Mouse (Mus musculus): Measurements from ENCODE around the gene 4930455H04Rik. TPM values are rescaled to one million over a fixed set of nuclear protein-coding genes. Genes with fewer than 3 reads are reported as not detected.
A peak's percentile ranks its signal among the peaks of the same experiment; 100 is the strongest.

Gene 4930455H04Rik
- polyA plus RNA-seq, 1 experiment from 2014 or later = 0.11 TPM

DNA sequence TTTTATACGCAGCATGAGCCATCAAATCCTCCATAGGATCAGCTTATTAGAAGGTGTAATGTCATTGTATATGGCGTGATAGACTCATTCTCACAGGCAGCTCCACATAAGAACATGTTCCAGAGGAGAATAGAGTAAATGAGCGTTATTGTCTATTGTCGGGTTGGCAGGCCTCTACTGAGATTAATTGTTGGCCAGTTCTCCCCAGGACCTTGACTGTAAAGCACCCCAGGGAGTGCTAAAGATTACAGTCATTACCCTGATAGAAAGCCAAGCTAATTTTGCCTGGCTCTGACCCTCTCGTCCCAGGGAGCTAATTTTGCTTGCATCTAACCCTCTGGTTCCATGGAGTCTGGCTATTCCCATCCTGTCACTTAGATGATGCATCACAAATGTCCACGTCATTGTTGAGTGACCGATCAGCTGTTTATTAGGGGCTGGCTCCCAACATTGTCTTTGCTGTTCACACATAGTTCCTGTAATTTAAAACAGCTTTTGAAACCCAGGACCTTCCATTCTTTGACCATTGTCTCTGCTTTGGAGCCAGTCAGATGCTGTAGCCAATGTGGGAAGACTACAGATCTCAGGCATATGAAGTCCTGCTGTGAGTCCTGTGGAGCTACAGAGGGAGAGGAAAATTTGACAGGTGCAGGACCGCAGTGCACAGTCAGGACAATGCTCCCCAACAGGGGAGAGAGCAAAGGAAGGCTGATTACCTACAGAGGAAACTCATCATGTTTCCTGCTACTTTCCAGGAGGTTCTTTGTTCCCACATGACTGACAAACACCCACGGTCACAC is 33.8 kb downstream of the 4930455H04Rik start:
- Histone ChIP-seq H3K36me3 (ENCODE audit: control insufficient read depth, insufficient read depth, low read length) (no peaks in the 10 kb centered on the region), H3K27me3 (ENCODE audit: control insufficient read depth, insufficient read depth, low read length) (no peaks in the 10 kb centered on the region), H3K9ac (ENCODE audit: low read length) (no peak overlapping the region), H3K4me3 (ENCODE audit: low read depth, low read length) (no peak overlapping the region), H3K27ac (replicated peaks; ENCODE audit: low read depth, low read length) (no peak overlapping the region), H3K4me1 (ENCODE audit: control insufficient read depth, insufficient read depth, low read length) (no peaks in the 10 kb centered on the region), H3K4me2 (ENCODE audit: low read depth, severe bottlenecking) (no peak overlapping the region), H3K9me3 (ENCODE audit: control insufficient read depth, low read length) (no peaks in the 10 kb centered on the region)
- ATAC-seq (ENCODE audit: insufficient number of reproducible peaks, low FRiP score, low TSS enrichment, low read depth) (peak; percentile 65; the same call in 1 of the 2 replicates), DNase-seq (ENCODE audit: low spot score) (no peak)
- WGBS = 57% methylated on average over 9 of the region's 9 CpGs

DNA sequence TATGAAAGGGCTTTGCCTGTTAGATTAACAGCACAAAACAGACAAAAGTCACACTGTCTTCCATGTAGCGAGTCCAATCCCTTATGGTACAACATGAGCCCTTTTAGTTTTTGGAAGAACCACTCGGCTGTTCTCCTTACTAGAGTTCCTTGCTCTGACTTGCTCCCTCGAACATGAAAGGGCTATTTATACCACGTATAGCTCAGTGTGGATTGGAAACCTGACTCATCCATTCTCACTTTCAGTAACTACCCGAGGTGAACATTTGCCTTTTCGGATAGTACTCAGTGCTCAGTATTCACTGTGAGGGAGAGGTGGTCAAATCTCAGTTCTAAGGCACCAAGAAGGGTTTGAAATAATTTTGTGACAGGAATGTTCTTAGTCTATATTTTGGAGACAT is 35.3 kb downstream of the 4930455H04Rik start:
- no peak overlapping the region for H3K4me2 ChIP-seq (ENCODE audit: low read depth, severe bottlenecking)
- no peak overlapping the region for H3K4me3 ChIP-seq (ENCODE audit: low read depth, low read length)
- DNase-seq (ENCODE audit: low spot score) (no peak), ATAC-seq (ENCODE audit: insufficient number of reproducible peaks, low FRiP score, low TSS enrichment, low read depth) (no peak)
- H3K27me3 ChIP-seq (ENCODE audit: control insufficient read depth, insufficient read depth, low read length) = no peaks in the 10 kb centered on the region
- no peak overlapping the region for H3K27ac ChIP-seq (replicated peaks; ENCODE audit: low read depth, low read length)
- no peaks in the 10 kb centered on the region for H3K9me3 ChIP-seq (ENCODE audit: control insufficient read depth, low read length)
- no peak overlapping the region for H3K9ac ChIP-seq (ENCODE audit: low read length)
- no peaks in the 10 kb centered on the region for H3K36me3 ChIP-seq (ENCODE audit: control insufficient read depth, insufficient read depth, low read length)
- no peaks in the 10 kb centered on the region for H3K4me1 ChIP-seq (ENCODE audit: control insufficient read depth, insufficient read depth, low read length)
- WGBS = 79% methylated on average over 6 of the region's 6 CpGs

DNA sequence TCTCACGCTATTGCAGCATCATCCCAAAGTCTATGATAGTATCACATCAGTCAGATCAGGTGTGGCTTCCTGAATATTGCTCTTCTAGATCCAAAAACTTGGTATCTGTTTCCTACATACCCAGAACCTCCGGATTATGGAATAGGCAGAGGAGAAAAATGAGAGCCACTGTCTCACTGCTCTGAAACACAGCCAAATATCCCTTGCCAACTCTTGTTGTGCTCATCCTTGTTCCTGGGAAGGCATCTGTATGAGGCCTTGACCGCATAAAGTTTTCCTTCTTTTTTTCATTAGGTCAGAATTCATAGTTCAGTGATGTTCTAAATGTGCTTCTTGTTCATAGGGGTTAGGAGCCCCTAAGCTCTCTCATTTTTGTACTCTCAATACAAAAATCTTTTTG is 38.6 kb downstream of the 4930455H04Rik start:
- H3K36me3 ChIP-seq (ENCODE audit: control insufficient read depth, insufficient read depth, low read length) = no peaks in the 10 kb centered on the region
- no peak overlapping the region for H3K9ac ChIP-seq (ENCODE audit: low read length)
- H3K27me3 ChIP-seq (ENCODE audit: control insufficient read depth, insufficient read depth, low read length) = no peaks in the 10 kb centered on the region
- no peaks in the 10 kb centered on the region for H3K4me1 ChIP-seq (ENCODE audit: control insufficient read depth, insufficient read depth, low read length)
- no peak for ATAC-seq (ENCODE audit: insufficient number of reproducible peaks, low FRiP score, low TSS enrichment, low read depth)
- no peaks in the 10 kb centered on the region for H3K9me3 ChIP-seq (ENCODE audit: control insufficient read depth, low read length)
- 83% methylated on average over 3 of the region's 3 CpGs for WGBS
- no peak overlapping the region for H3K4me2 ChIP-seq (ENCODE audit: low read depth, severe bottlenecking)
- no peak overlapping the region for H3K27ac ChIP-seq (replicated peaks; ENCODE audit: low read depth, low read length)
- DNase-seq (ENCODE audit: low spot score) = no peak
- H3K4me3 ChIP-seq (ENCODE audit: low read depth, low read length) = no peak overlapping the region

DNA sequence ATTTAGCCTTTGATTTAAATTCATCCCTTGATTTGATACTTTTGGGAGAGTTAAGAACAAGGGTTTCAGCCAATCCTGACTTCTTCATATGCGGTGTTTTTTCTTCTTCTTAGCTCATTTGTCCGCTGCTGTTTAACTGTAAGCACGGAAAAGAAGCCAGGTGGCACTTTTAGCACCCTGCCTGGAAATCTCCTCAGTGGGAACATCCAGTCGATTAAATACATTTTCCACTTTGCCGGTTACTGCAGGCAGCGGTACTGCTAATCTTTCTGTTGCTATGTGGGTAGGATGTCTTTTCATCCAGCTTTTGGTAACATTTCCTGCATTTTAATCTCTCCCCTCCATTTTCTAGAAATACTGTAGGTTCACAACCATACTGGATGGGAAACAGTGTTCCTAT is 39.3 kb downstream of the 4930455H04Rik start:
- no peak overlapping the region for H3K27ac ChIP-seq (replicated peaks; ENCODE audit: low read depth, low read length)

DNA sequence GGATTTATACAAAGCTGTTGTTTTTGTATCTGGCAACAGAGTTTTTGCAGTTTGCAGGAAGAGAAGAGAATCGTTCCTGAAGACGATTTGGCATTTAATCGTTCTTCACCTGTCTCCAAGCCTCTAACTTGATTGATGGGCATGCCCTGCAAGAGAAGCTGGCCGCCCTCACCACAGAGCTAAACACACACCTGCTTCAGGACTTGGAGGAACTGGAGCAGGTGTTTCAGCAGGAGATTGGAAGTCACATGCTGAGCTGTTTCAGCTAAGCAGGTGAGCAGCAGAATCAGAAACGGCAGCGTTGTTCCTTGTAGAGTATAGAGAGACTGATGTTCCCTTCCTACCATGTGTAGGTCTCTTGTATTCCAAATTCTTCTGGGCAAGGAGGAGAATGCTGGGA is 42.1 kb downstream of the 4930455H04Rik start:
- DNase-seq (ENCODE audit: low spot score) = no peak
- 75% methylated on average over 6 of the region's 6 CpGs for WGBS

More for the DNA sequence above, 39.3 kb downstream of the 4930455H04Rik start:
- Histone ChIP-seq H3K27me3 (ENCODE audit: control insufficient read depth, insufficient read depth, low read length) (no peaks in the 10 kb centered on the region), H3K4me3 (ENCODE audit: low read depth, low read length) (no peak overlapping the region), H3K9ac (ENCODE audit: low read length) (no peak overlapping the region), H3K4me2 (ENCODE audit: low read depth, severe bottlenecking) (no peak overlapping the region), H3K36me3 (ENCODE audit: control insufficient read depth, insufficient read depth, low read length) (no peaks in the 10 kb centered on the region), H3K4me1 (ENCODE audit: control insufficient read depth, insufficient read depth, low read length) (no peaks in the 10 kb centered on the region), H3K9me3 (ENCODE audit: control insufficient read depth, low read length) (no peaks in the 10 kb centered on the region)
- DNase-seq (ENCODE audit: low spot score) (no peak), ATAC-seq (ENCODE audit: insufficient number of reproducible peaks, low FRiP score, low TSS enrichment, low read depth) (no peak)
- 80% methylated on average over 6 of the region's 6 CpGs for WGBS

DNA sequence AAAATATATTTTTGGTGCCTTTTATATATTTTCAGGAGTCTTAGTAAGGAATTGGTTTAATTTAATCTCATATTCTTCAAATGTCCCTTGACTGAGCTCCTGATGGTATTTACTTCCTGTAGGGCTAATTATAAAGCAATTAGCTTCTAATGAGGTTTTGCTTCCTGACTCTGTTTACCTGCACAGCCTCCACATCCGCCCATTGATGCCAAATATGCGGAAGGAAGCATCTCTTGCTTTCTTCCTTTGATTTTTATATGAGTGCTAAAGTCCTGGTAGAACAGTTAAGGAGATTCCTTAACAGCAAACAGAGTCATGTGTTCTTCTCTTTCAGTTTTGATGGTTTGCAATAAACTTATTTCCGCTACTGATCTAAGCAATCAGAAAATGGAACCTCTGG is 52.3 kb downstream of the 4930455H04Rik start:
- no peak overlapping the region for H3K9ac ChIP-seq (ENCODE audit: low read length)
- WGBS = 91% methylated on average over 3 of the region's 3 CpGs
- H3K9me3 ChIP-seq (ENCODE audit: control insufficient read depth, low read length) = no peaks in the 10 kb centered on the region
- H3K4me2 ChIP-seq (ENCODE audit: low read depth, severe bottlenecking) = no peak overlapping the region
- H3K4me3 ChIP-seq (ENCODE audit: low read depth, low read length) = no peak overlapping the region
- H3K27me3 ChIP-seq (ENCODE audit: control insufficient read depth, insufficient read depth, low read length) = no peaks in the 10 kb centered on the region
- H3K4me1 ChIP-seq (ENCODE audit: control insufficient read depth, insufficient read depth, low read length) = no peaks in the 10 kb centered on the region
- H3K27ac ChIP-seq (replicated peaks; ENCODE audit: low read depth, low read length) = no peak overlapping the region
- ATAC-seq (ENCODE audit: insufficient number of reproducible peaks, low FRiP score, low TSS enrichment, low read depth) (no peak), DNase-seq (ENCODE audit: low spot score) (no peak)
- no peaks in the 10 kb centered on the region for H3K36me3 ChIP-seq (ENCODE audit: control insufficient read depth, insufficient read depth, low read length)

More for the DNA sequence above, 42.1 kb downstream of the 4930455H04Rik start:
- no peak overlapping the region for H3K27ac ChIP-seq (replicated peaks; ENCODE audit: low read depth, low read length)
- no peak overlapping the region for H3K4me2 ChIP-seq (ENCODE audit: low read depth, severe bottlenecking)
- H3K27me3 ChIP-seq (ENCODE audit: control insufficient read depth, insufficient read depth, low read length) = no peaks in the 10 kb centered on the region
- no peaks in the 10 kb centered on the region for H3K4me1 ChIP-seq (ENCODE audit: control insufficient read depth, insufficient read depth, low read length)
- no peaks in the 10 kb centered on the region for H3K36me3 ChIP-seq (ENCODE audit: control insufficient read depth, insufficient read depth, low read length)
- no peak overlapping the region for H3K9ac ChIP-seq (ENCODE audit: low read length)
- no peak overlapping the region for H3K4me3 ChIP-seq (ENCODE audit: low read depth, low read length)
- no peak for ATAC-seq (ENCODE audit: insufficient number of reproducible peaks, low FRiP score, low TSS enrichment, low read depth)
- H3K9me3 ChIP-seq (ENCODE audit: control insufficient read depth, low read length) = no peaks in the 10 kb centered on the region

DNA sequence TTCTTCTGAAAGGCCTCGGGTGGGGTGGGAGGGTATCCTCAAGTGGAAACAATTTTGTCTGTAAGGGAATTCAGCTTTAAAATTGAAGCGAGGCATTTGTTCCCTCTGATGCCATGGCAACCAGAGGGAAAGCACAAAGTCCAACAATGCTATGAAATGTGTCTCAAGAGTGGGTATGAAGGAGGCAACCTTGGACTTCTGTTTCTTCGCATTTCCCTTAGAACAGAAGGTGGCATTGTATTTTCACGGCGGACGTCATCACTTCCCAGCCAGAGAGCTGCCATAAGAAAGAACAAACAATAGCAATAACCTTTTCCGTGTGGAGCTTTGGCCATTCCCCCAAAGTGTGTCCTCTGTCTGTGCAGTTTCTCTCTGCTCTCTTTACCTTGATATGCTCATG is 53.8 kb downstream of the 4930455H04Rik start:
- H3K4me1 ChIP-seq (ENCODE audit: control insufficient read depth, insufficient read depth, low read length) = no peaks in the 10 kb centered on the region
- no peak overlapping the region for H3K4me3 ChIP-seq (ENCODE audit: low read depth, low read length)
- H3K9me3 ChIP-seq (ENCODE audit: control insufficient read depth, low read length) = no peaks in the 10 kb centered on the region
- no peaks in the 10 kb centered on the region for H3K27me3 ChIP-seq (ENCODE audit: control insufficient read depth, insufficient read depth, low read length)
- no peak overlapping the region for H3K9ac ChIP-seq (ENCODE audit: low read length)
- no peak for ATAC-seq (ENCODE audit: insufficient number of reproducible peaks, low FRiP score, low TSS enrichment, low read depth)
- H3K4me2 ChIP-seq (ENCODE audit: low read depth, severe bottlenecking) = no peak overlapping the region
- no peak for DNase-seq (ENCODE audit: low spot score)
- H3K27ac ChIP-seq (replicated peaks; ENCODE audit: low read depth, low read length) = no peak overlapping the region
- WGBS = 80% methylated on average over 7 of the region's 7 CpGs
- H3K36me3 ChIP-seq (ENCODE audit: control insufficient read depth, insufficient read depth, low read length) = no peaks in the 10 kb centered on the region

DNA sequence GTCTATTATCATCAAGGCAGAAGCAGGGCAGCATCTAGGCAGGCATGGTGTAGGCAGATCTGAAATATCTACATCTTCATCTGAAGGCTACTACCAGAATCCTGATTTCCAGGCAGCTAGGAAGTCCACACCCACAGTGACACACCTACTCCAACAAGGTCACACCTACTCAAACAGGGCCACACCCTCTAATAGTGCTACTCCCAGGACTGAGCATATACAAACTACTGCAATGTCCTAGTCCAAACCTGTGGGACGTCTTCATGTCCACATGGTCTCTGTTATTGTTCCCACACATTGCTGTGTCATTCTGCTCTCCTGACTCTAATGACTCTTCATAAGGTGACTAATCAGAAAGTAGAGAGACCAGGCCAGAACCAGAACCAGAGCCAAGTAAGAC is 56.0 kb downstream of the 4930455H04Rik start:
- H3K27ac ChIP-seq (replicated peaks; ENCODE audit: low read depth, low read length) = no peak overlapping the region
- no peaks in the 10 kb centered on the region for H3K4me1 ChIP-seq (ENCODE audit: control insufficient read depth, insufficient read depth, low read length)
- no peaks in the 10 kb centered on the region for H3K9me3 ChIP-seq (ENCODE audit: control insufficient read depth, low read length)
- DNase-seq (ENCODE audit: low spot score) = no peak
- ATAC-seq (ENCODE audit: insufficient number of reproducible peaks, low FRiP score, low TSS enrichment, low read depth) = peak; percentile 57; the same call in 1 of the 2 replicates
- H3K4me3 ChIP-seq (ENCODE audit: low read depth, low read length) = no peak overlapping the region
- no peak overlapping the region for H3K9ac ChIP-seq (ENCODE audit: low read length)
- WGBS = 80% methylated on average over 1 of the region's 1 CpGs
- H3K36me3 ChIP-seq (ENCODE audit: control insufficient read depth, insufficient read depth, low read length) = no peaks in the 10 kb centered on the region
- H3K4me2 ChIP-seq (ENCODE audit: low read depth, severe bottlenecking) = no peak overlapping the region
- H3K27me3 ChIP-seq (ENCODE audit: control insufficient read depth, insufficient read depth, low read length) = no peaks in the 10 kb centered on the region

DNA sequence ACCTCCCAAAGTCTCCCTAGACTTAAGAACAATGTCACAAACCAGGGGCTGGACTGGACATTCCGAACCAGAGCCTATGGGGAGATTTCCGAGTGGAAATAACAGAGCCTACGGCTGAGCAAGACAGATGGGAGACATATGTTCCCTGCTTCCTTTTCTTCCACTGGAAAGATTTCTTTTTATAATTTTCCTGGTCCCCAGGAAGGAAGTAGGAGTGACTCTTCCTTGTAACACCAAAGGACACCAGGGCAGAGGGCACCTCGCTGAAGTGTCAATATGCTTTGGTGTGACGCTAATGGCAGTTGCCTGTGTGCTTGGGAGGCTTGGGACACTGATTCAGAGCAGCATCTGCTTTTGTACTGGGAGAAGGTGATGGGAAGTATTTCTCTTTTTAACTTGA is 56.5 kb downstream of the 4930455H04Rik start:
- no peaks in the 10 kb centered on the region for H3K4me1 ChIP-seq (ENCODE audit: control insufficient read depth, insufficient read depth, low read length)
- no peak for ATAC-seq (ENCODE audit: insufficient number of reproducible peaks, low FRiP score, low TSS enrichment, low read depth)
- WGBS = 57% methylated on average over 5 of the region's 5 CpGs

More for the DNA sequence above, 56.5 kb downstream of the 4930455H04Rik start:
- Histone ChIP-seq H3K9me3 (ENCODE audit: control insufficient read depth, low read length) (no peaks in the 10 kb centered on the region), H3K27me3 (ENCODE audit: control insufficient read depth, insufficient read depth, low read length) (no peaks in the 10 kb centered on the region), H3K9ac (ENCODE audit: low read length) (no peak overlapping the region), H3K4me3 (ENCODE audit: low read depth, low read length) (no peak overlapping the region), H3K4me2 (ENCODE audit: low read depth, severe bottlenecking) (no peak overlapping the region), H3K27ac (replicated peaks; ENCODE audit: low read depth, low read length) (no peak overlapping the region), H3K36me3 (ENCODE audit: control insufficient read depth, insufficient read depth, low read length) (no peaks in the 10 kb centered on the region)
- DNase-seq (ENCODE audit: low spot score) = no peak

Data from limb, embryonic 11.5 days (tissue).